Mouse (Mus musculus): ENCODE data around the gene Aaed1. TPM values are rescaled to one million over a fixed set of nuclear protein-coding genes. Genes with fewer than 3 reads are reported as not detected.
A peak's percentile ranks its signal among the peaks of the same experiment; 100 is the strongest.

Aaed1 gene
- total RNA-seq, 2 experiments from 2014 or later = 26.9 to 56.5 TPM

DNA sequence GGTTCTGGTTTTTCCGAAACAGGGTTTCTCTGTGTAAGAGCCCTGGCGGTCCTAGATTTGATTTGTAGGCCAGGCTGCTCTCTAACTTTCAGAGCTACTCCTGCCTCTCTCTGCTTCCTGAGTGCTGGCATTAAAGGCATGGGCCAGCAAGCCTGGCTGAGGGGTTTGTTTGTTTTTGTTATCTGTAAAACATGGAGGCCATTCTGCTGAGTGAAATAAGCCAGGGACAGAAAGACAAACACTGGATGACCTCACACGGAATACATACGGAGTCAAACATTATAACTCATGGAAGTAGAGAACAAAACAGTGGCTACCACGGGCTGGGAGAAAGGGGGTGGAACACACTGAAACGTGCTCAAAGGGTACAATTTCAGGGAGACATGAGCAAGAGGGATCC is 1.9 kb downstream of the Aaed1 start:
- no peak for ATAC-seq (replicated peaks; ENCODE audit: low FRiP score, low TSS enrichment, poor library complexity, severe bottlenecking)

DNA sequence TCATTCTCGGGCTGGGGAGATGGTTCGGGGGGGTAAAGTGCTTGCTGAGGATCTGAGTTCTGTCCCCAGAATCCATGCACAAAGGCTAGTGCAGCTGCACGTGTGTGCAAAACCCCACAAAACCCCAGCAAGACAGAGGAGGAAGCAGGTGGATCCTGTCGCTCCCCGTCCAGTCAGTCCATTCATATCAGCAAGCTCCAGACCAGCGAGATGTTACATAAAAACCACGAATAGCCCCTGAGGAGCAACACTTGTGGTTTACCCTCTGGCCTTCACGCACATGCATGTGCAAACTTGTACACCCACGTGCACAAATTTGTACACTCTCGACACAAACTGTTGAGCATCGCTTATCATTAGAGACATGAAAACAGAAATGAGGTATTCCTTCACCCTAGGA is 2.7 kb downstream of the Aaed1 start:
- ATAC-seq (replicated peaks; ENCODE audit: low FRiP score, low TSS enrichment, poor library complexity, severe bottlenecking) = peak; percentile 34

DNA sequence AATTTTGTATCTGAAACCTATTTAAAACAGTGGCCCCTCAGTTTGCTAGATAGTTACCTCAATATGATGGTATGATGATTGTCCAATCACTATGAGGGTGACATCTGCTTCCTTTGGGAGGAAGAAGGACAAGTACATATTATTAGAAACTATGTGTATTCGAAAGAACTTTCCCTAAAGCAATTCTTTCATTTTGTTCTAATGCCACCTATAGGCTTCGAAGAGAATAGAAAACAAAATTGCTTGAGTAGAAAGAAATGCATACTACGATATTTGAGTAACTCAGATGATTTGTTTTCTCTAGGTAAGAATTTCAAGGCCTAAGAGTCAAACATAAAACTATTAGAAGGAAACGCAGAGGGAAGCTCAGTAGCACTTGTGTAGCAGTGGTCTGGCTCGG is 3.5 kb downstream of the Aaed1 start:
- no peak for ATAC-seq (replicated peaks; ENCODE audit: low FRiP score, low TSS enrichment, poor library complexity, severe bottlenecking)

DNA sequence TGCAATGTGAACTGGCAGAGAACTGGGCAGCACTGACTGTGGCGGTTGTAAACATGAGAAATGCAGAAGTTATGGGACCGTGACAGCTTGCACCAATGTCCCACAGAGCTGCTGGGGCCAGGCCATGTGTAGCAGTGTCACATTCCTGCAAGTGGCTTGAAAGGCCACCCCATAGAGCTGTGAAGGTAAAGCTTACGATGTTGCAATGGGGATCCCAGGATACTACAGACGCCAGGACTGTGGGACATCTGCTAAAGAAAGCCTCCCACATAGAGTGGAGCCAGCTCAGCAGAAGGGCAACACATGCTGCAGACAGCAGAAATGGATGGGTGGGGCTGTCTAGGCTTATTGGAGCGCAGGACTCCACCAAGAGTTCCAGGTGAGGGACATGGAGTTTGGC is 5.0 kb downstream of the Aaed1 start:
- no peak for ATAC-seq (replicated peaks; ENCODE audit: low FRiP score, low TSS enrichment, poor library complexity, severe bottlenecking)

DNA sequence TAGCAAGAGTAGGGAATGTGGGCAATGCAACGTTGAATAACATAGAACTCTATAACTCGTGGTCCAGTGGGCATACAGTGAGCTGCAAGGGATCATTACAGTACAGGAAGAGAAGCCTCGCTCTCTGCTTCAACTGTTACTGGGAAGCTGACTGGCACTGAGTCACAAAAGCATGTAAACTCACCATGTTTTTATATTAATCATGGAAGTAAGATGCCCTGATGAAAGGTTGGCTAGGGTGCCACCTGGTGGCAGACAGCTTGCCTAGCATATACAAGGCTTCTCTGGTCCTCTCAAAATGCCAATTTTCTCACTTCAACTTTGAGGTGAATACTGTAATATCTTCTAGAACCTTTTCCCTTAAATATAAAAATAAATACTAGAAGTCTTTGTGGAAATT is 6.4 kb downstream of the Aaed1 start:
- peak; percentile 51; the same call in 1 of the 2 replicates for ATAC-seq (replicated peaks; ENCODE audit: low FRiP score, low TSS enrichment, poor library complexity, severe bottlenecking)

DNA sequence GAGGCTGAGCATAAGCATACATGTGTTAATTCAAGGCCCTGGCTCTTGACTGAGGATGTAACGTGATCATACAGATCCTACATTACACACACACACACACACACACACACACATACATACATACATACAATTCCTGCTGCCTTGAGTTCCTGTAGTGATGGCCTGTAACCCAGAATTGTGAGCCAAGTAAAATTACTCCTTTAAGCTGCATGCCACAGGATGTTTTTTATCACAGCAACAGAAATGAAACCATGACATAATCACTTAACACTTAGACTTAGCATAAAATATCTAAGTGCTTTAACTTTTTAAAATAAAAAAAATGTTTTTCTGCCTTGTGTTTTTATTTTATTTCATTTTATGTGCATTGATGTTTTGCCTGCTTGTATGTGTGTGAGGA is 13.4 kb downstream of the Aaed1 start:
- no peak for ATAC-seq (replicated peaks; ENCODE audit: low FRiP score, low TSS enrichment, poor library complexity, severe bottlenecking)

DNA sequence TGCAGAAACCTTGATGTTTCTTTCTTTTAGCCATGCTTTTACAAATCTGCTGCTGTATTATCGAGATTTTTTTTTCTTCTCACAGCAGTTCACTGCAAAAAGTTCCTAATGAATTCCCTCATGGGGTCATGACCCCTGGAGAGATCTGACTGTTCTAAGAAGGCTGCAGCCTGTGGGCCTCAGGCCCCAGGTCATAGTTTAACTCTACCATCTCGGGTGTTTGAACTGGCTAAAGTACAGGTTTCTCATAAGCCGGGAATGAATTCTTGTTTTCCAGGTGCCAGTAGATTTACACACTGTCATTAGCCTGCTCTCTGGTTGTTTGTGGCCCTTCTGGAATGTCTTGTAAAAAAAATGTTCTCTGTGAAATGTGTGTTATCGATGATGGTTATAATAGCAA is 25.7 kb downstream of the Aaed1 start:
- ATAC-seq (replicated peaks; ENCODE audit: low FRiP score, low TSS enrichment, poor library complexity, severe bottlenecking) = no peak

DNA sequence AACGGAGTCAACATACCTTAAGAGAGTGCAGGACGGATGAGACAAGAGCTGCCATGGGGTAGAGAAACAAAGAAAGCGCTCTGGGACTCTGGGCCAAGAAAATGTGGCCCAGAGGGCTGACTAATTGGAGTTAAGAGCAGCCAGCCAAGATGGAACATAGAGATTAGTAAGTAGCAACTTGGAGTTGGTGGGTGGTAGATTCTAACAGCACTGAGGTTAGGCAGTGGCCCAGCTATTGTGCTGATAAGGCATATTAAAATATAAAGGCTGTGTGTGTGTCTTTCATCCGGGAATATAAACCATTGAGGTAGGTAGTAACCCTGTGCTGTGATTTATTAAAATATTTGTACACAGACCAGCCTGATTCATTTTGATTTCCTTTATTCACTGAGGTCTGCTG is 26.2 kb downstream of the Aaed1 start:
- 0 out of 2 replicates have a peak, but pooled peaks have one; percentile 41 for ATAC-seq (replicated peaks; ENCODE audit: low FRiP score, low TSS enrichment, poor library complexity, severe bottlenecking)

DNA sequence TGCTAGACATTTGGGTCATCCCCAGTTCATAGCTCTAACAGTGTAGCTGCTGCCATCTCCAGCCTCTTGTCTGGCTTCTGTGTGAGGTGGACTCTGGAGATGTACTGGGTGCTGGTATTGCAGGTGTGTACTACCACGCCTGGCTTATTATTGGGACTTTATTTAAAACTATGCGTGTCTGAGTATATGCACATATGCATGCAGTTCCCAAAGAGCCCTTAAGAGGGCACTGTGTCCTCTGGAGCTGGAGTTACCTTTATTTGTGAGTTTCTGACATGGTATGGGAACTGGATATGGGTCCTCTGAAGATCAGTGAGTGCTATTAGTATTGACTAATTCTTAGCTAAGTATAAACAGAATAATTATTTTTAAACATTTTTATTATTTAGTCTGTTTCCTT is 27.8 kb downstream of the Aaed1 start:
- no peak for ATAC-seq (replicated peaks; ENCODE audit: low FRiP score, low TSS enrichment, poor library complexity, severe bottlenecking)

DNA sequence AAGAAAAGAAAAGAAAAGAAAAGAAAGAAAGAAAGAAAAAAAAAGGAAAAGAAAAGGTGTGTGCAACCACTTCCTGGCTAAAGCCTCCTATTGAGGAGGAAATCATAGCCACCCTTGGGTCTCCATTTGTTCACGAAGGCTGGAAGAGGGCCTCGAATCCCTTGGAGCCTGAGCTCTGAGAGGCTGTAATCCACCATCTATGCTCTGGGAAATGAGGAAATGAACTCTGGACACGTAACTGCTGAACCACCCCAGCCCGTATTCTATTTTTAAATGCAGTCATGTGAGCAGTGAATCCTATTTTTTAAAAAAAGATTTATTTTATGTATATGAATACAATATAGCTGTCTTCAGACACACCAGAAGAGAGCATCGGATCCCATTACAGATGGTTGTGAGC is 31.6 kb downstream of the Aaed1 start:
- ATAC-seq (replicated peaks; ENCODE audit: low FRiP score, low TSS enrichment, poor library complexity, severe bottlenecking) = no peak

DNA sequence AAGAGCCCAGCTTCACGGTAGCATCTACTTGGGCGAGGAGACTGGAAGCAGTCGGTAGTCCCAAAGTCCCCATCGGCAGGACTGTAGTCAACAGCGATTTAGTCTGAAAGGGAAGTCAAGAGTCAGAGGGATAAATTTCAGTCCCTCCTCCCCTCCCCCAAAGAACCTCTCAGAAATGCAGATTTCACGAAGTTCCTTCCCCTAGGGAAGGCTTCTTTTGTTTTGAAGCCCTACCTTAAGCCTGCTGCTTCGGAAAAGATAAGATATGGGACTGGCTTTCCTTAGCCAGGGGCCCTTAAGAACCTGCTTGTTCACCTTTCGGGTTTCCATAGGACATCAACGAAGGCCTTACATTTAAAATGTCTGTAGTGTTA is 36.8 kb downstream of the Aaed1 start:
- ATAC-seq (replicated peaks; ENCODE audit: low FRiP score, low TSS enrichment, poor library complexity, severe bottlenecking) = no peak

DNA sequence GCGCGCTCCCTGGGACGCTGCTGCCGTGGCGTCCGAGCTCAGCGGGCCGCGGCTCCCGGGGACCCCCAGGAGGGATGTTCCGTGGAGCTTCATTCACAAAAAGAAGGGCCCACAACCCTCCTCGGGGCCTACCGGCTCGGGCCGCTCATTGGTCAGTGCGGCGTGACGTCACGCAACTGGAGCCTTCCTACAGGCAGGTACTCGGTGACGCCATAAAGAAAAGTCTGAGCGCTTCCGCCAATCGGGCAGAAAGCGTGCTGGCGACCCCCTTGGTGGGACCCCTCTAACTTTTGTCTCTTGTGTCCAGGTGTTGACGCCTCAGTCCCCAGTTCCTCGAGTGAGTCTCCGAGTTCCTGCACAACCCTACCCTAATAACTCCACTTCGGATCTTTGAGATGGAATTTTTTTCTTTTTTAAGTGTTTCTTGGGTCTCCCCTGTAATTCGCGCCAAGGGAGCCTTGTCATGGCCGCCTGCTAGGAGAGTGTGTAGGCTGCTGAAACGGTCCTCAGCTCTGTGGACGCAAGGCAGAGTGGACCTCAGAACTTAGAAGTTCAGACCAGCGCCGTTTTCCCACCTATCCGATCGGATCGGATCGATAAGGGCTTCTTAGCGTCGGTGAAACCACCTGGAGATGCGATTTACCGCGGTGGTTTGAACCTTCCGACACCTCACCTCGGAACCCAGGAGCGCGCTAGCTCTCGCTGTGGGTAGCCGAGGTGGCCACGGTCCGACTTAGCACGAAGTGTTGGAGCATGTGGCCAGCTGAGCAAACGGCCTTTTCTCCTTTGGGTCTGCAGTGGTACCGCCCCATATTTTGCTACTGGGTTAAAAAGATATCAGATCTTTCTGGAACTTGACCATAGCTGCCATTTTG is 37.4 kb downstream of the Aaed1 start, which contains the start of gene Cdc14b:
TSS of gene Cdc14b (minus strand) at position 412 of the 875 bp plus-strand sequence.
- peak; percentile 65; the same call in 1 of the 2 replicates for ATAC-seq (replicated peaks; ENCODE audit: low FRiP score, low TSS enrichment, poor library complexity, severe bottlenecking)

DNA sequence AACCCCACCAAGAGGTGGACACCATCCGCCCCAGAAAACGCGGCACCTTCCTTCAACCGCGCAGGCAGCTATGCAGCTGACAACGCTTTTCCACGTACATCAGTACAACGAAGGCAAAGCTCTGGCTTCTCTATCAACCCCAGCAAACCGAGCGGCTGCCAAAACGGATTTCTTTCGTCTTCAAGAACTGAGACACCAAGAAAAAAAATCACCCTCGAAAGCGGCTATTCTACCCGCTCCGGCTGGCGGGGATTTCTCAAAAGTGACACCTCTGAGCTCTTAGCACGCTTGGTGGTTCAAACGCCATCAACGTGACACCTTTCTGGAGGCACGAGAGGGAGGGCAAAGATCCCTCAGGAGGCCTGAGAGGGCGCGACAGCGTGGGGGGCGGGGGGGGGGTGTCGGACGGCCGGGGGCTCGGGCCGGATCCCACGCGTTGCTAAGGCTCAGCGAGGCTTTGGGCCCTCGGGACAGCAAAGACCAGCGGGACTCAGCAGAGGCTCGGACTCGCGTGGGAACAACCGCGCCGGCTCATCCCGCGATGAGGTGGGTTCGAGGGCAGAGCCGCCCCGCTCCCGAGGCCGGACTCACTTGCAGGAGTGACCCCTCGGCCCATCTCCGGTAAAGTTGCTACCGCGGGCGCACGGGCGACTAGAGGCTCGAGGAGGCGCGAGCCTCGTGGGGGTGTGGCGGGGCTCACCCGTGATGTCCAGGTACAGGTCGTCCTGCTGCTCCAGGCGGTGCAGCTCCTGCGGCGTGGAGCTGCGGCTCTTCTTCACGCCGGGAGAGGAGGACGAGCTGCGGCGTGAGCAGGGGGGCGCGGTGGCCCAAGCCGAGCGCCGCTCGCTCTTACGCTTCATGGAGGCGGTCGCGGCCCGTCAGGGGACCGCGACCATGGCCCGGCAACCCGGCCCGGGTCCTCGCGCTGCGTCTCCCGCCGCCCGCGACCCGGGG is 38.3 kb downstream of the Aaed1 start:
- ATAC-seq (replicated peaks; ENCODE audit: low FRiP score, low TSS enrichment, poor library complexity, severe bottlenecking) = no peak

DNA sequence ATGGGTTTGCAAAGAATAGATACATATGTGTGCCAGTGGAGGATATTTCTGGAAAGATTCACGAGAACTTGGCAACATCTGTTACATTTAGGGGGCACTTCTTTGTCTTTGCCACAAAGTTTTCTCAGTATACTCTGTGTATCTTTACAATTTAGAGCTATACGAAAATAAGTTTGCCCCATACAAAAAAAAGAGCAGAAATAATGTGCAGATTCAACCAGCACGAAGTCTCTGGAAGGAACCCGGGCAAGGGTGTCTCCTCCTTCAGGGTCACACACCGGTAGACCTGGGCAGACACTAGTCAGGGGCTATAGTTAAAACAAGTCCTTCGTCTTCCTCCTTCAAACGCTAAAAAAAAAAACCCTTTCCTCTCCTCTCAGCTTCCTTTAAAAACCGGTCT is 39.2 kb downstream of the Aaed1 start:
- ATAC-seq (replicated peaks; ENCODE audit: low FRiP score, low TSS enrichment, poor library complexity, severe bottlenecking) = no peak

DNA sequence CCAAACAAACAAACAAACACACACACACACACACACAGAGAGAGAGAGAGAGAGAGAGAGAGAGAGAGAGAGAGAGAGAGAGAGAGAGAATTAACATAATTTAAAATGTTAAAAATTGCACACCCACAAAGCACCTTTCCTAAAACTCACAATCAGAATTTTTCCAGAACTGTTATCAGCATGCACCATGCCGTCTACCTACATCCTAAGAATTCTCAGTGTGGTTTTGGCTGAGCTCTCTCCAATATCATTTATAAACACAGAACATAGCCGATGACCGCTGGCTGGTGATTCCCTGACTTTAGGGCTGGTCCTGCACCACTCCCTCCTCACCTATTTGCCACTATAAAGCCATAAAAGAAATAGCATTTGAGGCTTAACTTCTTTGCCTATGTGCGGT is 44.1 kb downstream of the Aaed1 start:
- no peak for ATAC-seq (replicated peaks; ENCODE audit: low FRiP score, low TSS enrichment, poor library complexity, severe bottlenecking)

DNA sequence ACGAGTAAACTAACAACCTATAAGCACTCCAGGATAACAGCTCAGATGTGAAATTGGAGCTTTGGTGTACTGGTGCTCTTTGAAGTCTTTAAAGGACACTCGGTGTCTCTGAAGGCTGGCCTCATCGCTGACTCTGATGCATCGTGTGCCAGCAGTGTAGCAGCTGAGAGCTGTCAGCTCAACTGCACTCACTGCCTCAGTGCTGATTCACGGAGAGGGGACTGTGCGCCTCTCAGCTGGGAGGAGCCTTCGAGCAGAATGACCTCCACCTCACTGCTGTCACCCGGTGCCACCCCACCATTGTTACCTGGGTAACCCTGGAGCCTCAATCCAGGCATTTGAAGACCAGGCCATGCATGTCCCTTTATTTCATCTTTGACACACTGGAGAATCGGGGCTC is 45.4 kb downstream of the Aaed1 start:
- no peak for ATAC-seq (replicated peaks; ENCODE audit: low FRiP score, low TSS enrichment, poor library complexity, severe bottlenecking)

DNA sequence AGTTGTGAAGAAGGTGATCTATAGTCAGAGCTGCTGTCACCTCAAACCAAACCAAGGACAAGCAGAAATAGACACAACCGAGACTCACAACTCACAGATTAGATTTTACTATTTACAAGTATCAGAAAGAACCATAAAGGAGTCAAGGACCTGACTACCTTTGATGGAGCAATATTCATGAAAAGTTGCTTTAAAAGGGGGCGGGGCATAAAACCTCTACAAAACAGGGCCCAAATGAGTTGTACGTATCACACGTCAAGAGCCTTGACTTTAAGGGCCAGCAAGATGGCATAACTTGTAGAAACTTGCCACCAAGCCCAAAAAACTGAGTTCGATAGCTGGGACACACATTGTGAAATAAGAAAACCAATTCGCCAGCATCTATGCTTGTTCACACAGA is 47.9 kb downstream of the Aaed1 start:
- ATAC-seq (replicated peaks; ENCODE audit: low FRiP score, low TSS enrichment, poor library complexity, severe bottlenecking) = no peak

DNA sequence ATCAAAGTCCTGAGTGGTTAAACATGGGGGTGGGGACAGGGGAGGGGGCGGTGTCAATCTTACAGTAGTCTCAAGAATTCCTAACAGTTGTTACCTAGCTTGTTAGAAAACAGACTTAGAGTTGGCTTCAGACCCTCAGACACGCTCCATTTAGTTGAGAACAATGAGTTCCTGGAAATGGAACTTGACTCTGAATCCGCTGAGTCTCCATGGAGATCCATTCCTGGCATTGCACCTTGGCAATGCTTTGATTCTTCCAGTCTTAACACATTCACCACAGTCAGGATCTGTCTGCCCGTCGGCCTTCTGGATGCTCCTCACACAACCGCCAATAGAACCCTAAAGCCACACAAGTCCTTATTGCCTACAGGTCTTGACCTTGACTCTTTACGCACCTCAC is 52.6 kb downstream of the Aaed1 start:
- no peak for ATAC-seq (replicated peaks; ENCODE audit: low FRiP score, low TSS enrichment, poor library complexity, severe bottlenecking)

DNA sequence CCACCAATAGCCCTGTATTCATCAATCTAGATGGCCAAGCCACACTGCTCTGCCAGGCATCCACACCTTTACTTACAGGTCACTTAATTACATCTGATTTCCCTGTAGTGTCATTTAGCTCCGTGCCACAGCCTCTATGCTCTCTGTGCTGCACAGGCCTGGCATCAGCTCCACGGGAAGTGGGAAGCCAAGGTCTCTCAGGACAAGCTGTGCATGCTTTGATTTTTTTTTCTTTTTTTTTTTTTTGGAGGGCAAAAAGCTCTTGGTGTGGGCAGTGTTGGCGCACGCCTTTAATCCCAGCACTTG is 54.0 kb downstream of the Aaed1 start:
- ATAC-seq (replicated peaks; ENCODE audit: low FRiP score, low TSS enrichment, poor library complexity, severe bottlenecking) = no peak

DNA sequence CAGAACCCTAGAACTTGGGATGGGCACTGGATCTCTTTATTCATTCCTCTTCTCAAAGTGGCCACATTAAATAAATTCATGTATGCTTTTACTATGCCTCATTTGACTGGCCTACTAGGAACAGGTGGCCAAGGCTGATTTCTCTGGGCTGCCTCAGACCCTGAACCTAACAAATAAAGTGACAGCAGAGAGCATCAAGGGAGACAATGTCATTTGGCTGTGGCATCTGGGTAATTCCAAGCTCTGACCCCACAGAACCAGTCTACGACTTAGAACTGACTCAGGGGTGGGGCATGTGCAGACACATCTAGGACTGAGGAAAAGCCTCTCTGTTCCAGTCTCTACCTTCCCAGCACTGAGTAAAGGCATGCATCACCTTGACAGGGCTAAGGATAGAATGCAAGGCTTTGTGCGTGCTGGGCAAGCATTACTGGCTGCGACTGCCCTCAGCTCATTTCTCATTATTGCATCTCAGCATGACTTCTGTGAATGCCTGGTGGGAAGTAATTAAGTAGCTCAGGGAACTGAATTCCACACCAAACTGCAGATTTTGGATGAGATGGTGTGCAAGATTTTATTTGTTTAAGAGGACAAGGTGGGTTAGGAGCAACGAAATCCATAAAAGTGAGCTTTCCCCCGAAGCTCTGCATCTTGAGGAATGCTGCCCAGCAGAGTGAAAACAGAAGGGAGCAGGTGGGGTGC is 54.5 kb downstream of the Aaed1 start:
- no peak for ATAC-seq (replicated peaks; ENCODE audit: low FRiP score, low TSS enrichment, poor library complexity, severe bottlenecking)

Data from megakaryocyte-erythroid progenitor cell, adult 5-6 weeks (primary cell).